Mouse (Mus musculus) intestine, postnatal 0 days (tissue): ENCODE measurements around the gene Psme1. TPM values are rescaled to one million over a fixed set of nuclear protein-coding genes. Genes with fewer than 3 reads are reported as not detected.

Experiments
- ATAC-seq: fragments of 200-750 bp; cut with Nextera tagmentation; 2 replicates; pipeline ENCODE4 v1.8.0; 2017; ENCODE audit warnings: mild to moderate bottlenecking, moderate TSS enrichment, moderate library complexity
- H3K27ac ChIP-seq: fragments of 300-500 bp; sonication (generic); 2 replicates; pipeline ENCODE4 v1.5.1; 2014; ENCODE audit warnings: mild to moderate bottlenecking, low read depth, low read length, moderate library complexity
- H3K27me3 ChIP-seq: fragments of 300-500 bp; sonication (generic); replicated peaks from 2 replicates; pipeline ENCODE4 v1.6.1; 2014; ENCODE audit warnings: low read length, mixed read lengths; ENCODE audit not compliant: control insufficient read depth, insufficient read depth
- H3K36me3 ChIP-seq: fragments of 300-500 bp; sonication (generic); 2 replicates; pipeline ENCODE4 v1.6.1; 2014; ENCODE audit warnings: mild to moderate bottlenecking, moderate library complexity; ENCODE audit not compliant: control insufficient read depth, insufficient read depth
- H3K4me1 ChIP-seq: fragments of 300-500 bp; sonication (generic); replicated peaks from 2 replicates; pipeline ENCODE4 v1.6.1; 2014; ENCODE audit warnings: antibody characterized with exemption, low read length, mixed read lengths; ENCODE audit not compliant: control insufficient read depth, insufficient read depth
- H3K4me2 ChIP-seq: fragments of 300-500 bp; sonication (generic); replicated peaks from 2 replicates; pipeline ENCODE4 v1.6.1; 2014; ENCODE audit warnings: low read depth, mild to moderate bottlenecking, moderate library complexity
- H3K4me3 ChIP-seq: fragments of 300-500 bp; sonication (generic); 2 replicates; pipeline ENCODE4 v1.5.1; 2014; ENCODE audit warnings: low read depth, low read length
- H3K9ac ChIP-seq: fragments of 300-500 bp; sonication (generic); 2 replicates; pipeline ENCODE4 v1.6.1; 2014; ENCODE audit warnings: mild to moderate bottlenecking, low read depth, low read length
- H3K9me3 ChIP-seq: fragments of 300-500 bp; sonication (generic); 2 replicates; pipeline ENCODE4 v1.6.1; 2016; ENCODE audit warnings: mixed run types; ENCODE audit not compliant: control insufficient read depth
- CTCF ChIP-seq: sonication (generic); IDR thresholded peaks from 2 replicates; pipeline ENCODE4 v1.5.1; 2016; ENCODE audit warnings: low read depth, mild to moderate bottlenecking, control low read depth, antibody characterized with exemption, moderate library complexity
- WGBS: fragments of 180-500 bp; shearing (Covaris S2); extraction: QIAGEN DNeasy Blood & Tissue Kit; methylation state at CpG from one replicate; pipeline ENCODE4 v1.1.7; 2014; 5-methylcytosine and 5-hydroxymethylcytosine counted together
- polyA plus RNA-seq: library from polyadenylated mRNA; unstranded; fragments of >200 nt; fragmentation: Nextera tagmentation; extraction: Ambion mirVana; gene quantifications from 2 replicates; pipeline ENCODE4 v1.2.1, GENCODE M21; 2015

Psme1 gene
- polyA plus RNA-seq, 1 experiment from 2014 or later, result 283 TPM

- Histone ChIP-seq H3K27me3 (no peaks in the 10 kb centered on the region), H3K4me1 (no peaks in the 10 kb centered on the region), H3K9me3 (no peaks in the 10 kb centered on the region), H3K4me2 (0 out of 2 replicates have a peak overlapping the region, but pooled peaks have one; percentile 3), H3K4me3 (no peak overlapping the region), H3K36me3 (peaks cover 1% of the 10 kb centered on the region; the same call in 1 of the 2 replicates), H3K27ac (peak overlapping the region; percentile 79), H3K9ac (no peak overlapping the region)
- WGBS, result 79% methylated on average over 3 of the region's 3 CpGs
- TF ChIP-seq CTCF, result no peak
- no peak for ATAC-seq
Measured at GRCm38 (mm10) chr14:55557587-55557986, 20.3 kb upstream of the Psme1 start.

GRCm38 (mm10) chr14:55558740-55559448 lies 19.0 kb upstream of the Psme1 start:
- Histone ChIP-seq H3K9ac (no peak overlapping the region), H3K27ac (peak overlapping the region; percentile 99; the same call in 1 of the 2 replicates), H3K4me3 (peak overlapping the region; percentile 65; the same call in 1 of the 2 replicates), H3K36me3 (peaks cover 14% of the 10 kb centered on the region; the same call in 1 of the 2 replicates), H3K4me1 (no peaks in the 10 kb centered on the region), H3K27me3 (no peaks in the 10 kb centered on the region), H3K4me2 (peak overlapping the region; percentile 74), H3K9me3 (no peaks in the 10 kb centered on the region)
- 49% methylated on average over 6 of the region's 6 CpGs for WGBS
- ATAC-seq, result no peak
- no peak for TF ChIP-seq CTCF

- Histone ChIP-seq H3K36me3 (peaks cover 23% of the 10 kb centered on the region; the same call in 1 of the 2 replicates), H3K9ac (peak within 1 kb of the TSS; percentile 77), H3K27ac (peak within 1 kb of the TSS; percentile 99), H3K4me2 (peak within 1 kb of the TSS; percentile 74), H3K27me3 (no peaks in the 10 kb centered on the region), H3K4me1 (no peaks in the 10 kb centered on the region), H3K4me3 (peak within 1 kb of the TSS; percentile 65), H3K9me3 (no peaks in the 10 kb centered on the region)
- TF ChIP-seq CTCF, result peak; percentile 54; the same call in 1 of the 2 replicates
- peak; percentile 88 for ATAC-seq
- 0% methylated on average over 27 of the region's 27 CpGs for WGBS
Measured at GRCm38 (mm10) chr14:55559799-55560201, 18.1 kb upstream of the Psme1 start, which contains the start of gene Dcaf11. Gene Dcaf11, plus strand, starts transcription at chr14:55560006.

GRCm38 (mm10) chr14:55560202-55561073 lies 17.5 kb upstream of the Psme1 start, which contains the start of gene A730061H03Rik:
Gene A730061H03Rik, minus strand, starts transcription at chr14:55560406.
- peak within 1 kb of the TSS; percentile 99 for H3K27ac ChIP-seq
- H3K9me3 ChIP-seq, result no peaks in the 10 kb centered on the region
- peaks cover 30% of the 10 kb centered on the region for H3K36me3 ChIP-seq
- no peaks in the 10 kb centered on the region for H3K27me3 ChIP-seq
- H3K9ac ChIP-seq, result peak within 1 kb of the TSS; percentile 77
- H3K4me2 ChIP-seq, result peak within 1 kb of the TSS; percentile 74
- H3K4me3 ChIP-seq, result peak within 1 kb of the TSS; percentile 65
- peak; percentile 22; the same call in 1 of the 2 replicates for TF ChIP-seq CTCF
- ATAC-seq, result peak; percentile 94
- H3K4me1 ChIP-seq, result no peaks in the 10 kb centered on the region
- under 1% methylated on average over 51 of the region's 51 CpGs for WGBS

- ATAC-seq, result no peak
- Histone ChIP-seq H3K9me3 (no peaks in the 10 kb centered on the region), H3K4me1 (no peaks in the 10 kb centered on the region), H3K27me3 (no peaks in the 10 kb centered on the region), H3K4me2 (no peak overlapping the region), H3K27ac (no peak overlapping the region), H3K36me3 (peaks cover 44% of the 10 kb centered on the region), H3K4me3 (no peak overlapping the region), H3K9ac (no peak overlapping the region)
- no peak for TF ChIP-seq CTCF
- WGBS, result 78% methylated on average over 10 of the region's 10 CpGs
Measured at GRCm38 (mm10) chr14:55561860-55562259, 16.1 kb upstream of the Psme1 start.

- 93% methylated on average over 11 of the region's 11 CpGs for WGBS
- H3K4me2 ChIP-seq, result no peak overlapping the region
- no peak overlapping the region for H3K9ac ChIP-seq
- no peak for TF ChIP-seq CTCF
- H3K27me3 ChIP-seq, result no peaks in the 10 kb centered on the region
- peaks cover 57% of the 10 kb centered on the region for H3K36me3 ChIP-seq
- no peak for ATAC-seq
- no peak overlapping the region for H3K4me3 ChIP-seq
- H3K9me3 ChIP-seq, result no peaks in the 10 kb centered on the region
- no peak overlapping the region for H3K27ac ChIP-seq
- H3K4me1 ChIP-seq, result no peaks in the 10 kb centered on the region
Measured at GRCm38 (mm10) chr14:55563249-55563648, 14.7 kb upstream of the Psme1 start.
